Mouse (Mus musculus) midbrain, postnatal 0 days (tissue): ENCODE results near the gene Kcnip2. TPM values are rescaled to one million over a fixed set of nuclear protein-coding genes. Genes with fewer than 3 reads are reported as not detected.
"Not testable (repeated sequence)": the region's sequence is repeated elsewhere in the genome, so short reads cannot be mapped to it uniquely, and the experiment has no call there.

Experiments used
- ATAC-seq: fragments of 200-750 bp; cut with Nextera tagmentation; 2 replicates; pipeline ENCODE4 v1.8.0; 2017; ENCODE audit warnings: moderate number of reproducible peaks, mild to moderate bottlenecking, moderate TSS enrichment, moderate library complexity; ENCODE audit not compliant: low FRiP score
- DNase-seq: peaks from one replicate; pipeline ENCODE4 v3.0.0-alpha.2; 2015; ENCODE audit warnings: low spot score
- H3K27ac ChIP-seq: fragments of 300-500 bp; sonication (generic); 2 replicates; pipeline ENCODE4 v1.5.1; 2014; ENCODE audit warnings: low read depth, mild to moderate bottlenecking, low read length, mixed read lengths
- H3K27me3 ChIP-seq: fragments of 300-500 bp; sonication (generic); 2 replicates; pipeline ENCODE4 v1.6.1; 2014; ENCODE audit warnings: low read length, control low read depth, mixed read lengths; ENCODE audit not compliant: insufficient read depth
- H3K36me3 ChIP-seq: fragments of 300-500 bp; sonication (generic); 2 replicates; pipeline ENCODE4 v1.6.1; 2014; ENCODE audit warnings: low read length, control low read depth, mixed read lengths; ENCODE audit not compliant: insufficient read depth
- H3K4me1 ChIP-seq: fragments of 300-500 bp; sonication (generic); 2 replicates; pipeline ENCODE4 v1.6.1; 2014; ENCODE audit warnings: mild to moderate bottlenecking, control low read depth, antibody characterized with exemption, low read length, mixed read lengths; ENCODE audit not compliant: insufficient read depth
- H3K4me2 ChIP-seq: fragments of 300-500 bp; sonication (generic); 2 replicates; pipeline ENCODE4 v1.6.1; 2014; ENCODE audit warnings: low read depth, mild to moderate bottlenecking, low read length, mixed read lengths; ENCODE audit not compliant: poor library complexity, severe bottlenecking
- H3K4me3 ChIP-seq: fragments of 300-500 bp; sonication (generic); 2 replicates; pipeline ENCODE4 v1.5.1; 2014; ENCODE audit warnings: low read depth, mild to moderate bottlenecking, low read length, moderate library complexity
- H3K9ac ChIP-seq: fragments of 300-500 bp; sonication (generic); replicated peaks from 2 replicates; pipeline ENCODE4 v1.6.1; 2014; ENCODE audit warnings: mild to moderate bottlenecking, low read length, moderate library complexity, mixed read lengths; ENCODE audit not compliant: poor library complexity, severe bottlenecking
- H3K9me3 ChIP-seq: fragments of 300-500 bp; sonication (generic); 2 replicates; pipeline ENCODE4 v1.6.1; 2016; ENCODE audit warnings: low read length, control low read depth
- CTCF ChIP-seq: IDR thresholded peaks from 2 replicates; pipeline ENCODE4 v1.5.1; 2016; ENCODE audit warnings: antibody characterized with exemption, mild to moderate bottlenecking
- WGBS: fragments of 180-500 bp; shearing (Covaris S2); extraction: QIAGEN DNeasy Blood & Tissue Kit; methylation state at CpG from one replicate; pipeline ENCODE4 v1.1.7; 2014; 5-methylcytosine and 5-hydroxymethylcytosine counted together
- polyA plus RNA-seq: library from polyadenylated mRNA; unstranded; fragments of >200 nt; fragmentation: Nextera tagmentation; extraction: Ambion mirVana; gene quantifications from 2 replicates; pipeline ENCODE4 v1.2.1, GENCODE M21; 2015
- total RNA-seq: library from RNA; depleted of rRNA; stranded (reverse); fragments of >200 nt; gene quantifications from 2 replicates; pipeline ENCODE4 v1.2.3, GENCODE M21; 2014

The Kcnip2 gene
- total and polyA plus RNA-seq, 2 experiments from 2014 or later = 14.2 to 21.2 TPM

- DNase-seq (no peak), ATAC-seq (no peak; the same call in 1 of the 2 replicates)
- Histone ChIP-seq H3K36me3 (peaks cover 3% of the 10 kb centered on the region), H3K4me1 (peaks cover 6% of the 10 kb centered on the region; the same call in 1 of the 2 replicates), H3K27me3 (no peaks in the 10 kb centered on the region), H3K4me3 (no peak overlapping the region), H3K27ac (no peak overlapping the region), H3K4me2 (no peak overlapping the region), H3K9me3 (no peaks in the 10 kb centered on the region), H3K9ac (no peak overlapping the region)
- 19% methylated on average over 12 of the region's 12 CpGs for WGBS
- TF ChIP-seq CTCF = no peak
Observed at GRCm38 (mm10) chr19:45813801-45814200, 2.1 kb downstream of the Kcnip2 start.

- H3K27ac ChIP-seq = no peak overlapping the region
- DNase-seq = peak; percentile 85
- peaks cover 6% of the 10 kb centered on the region; the same call in 1 of the 2 replicates for H3K4me1 ChIP-seq
- no peak overlapping the region for H3K9ac ChIP-seq
- H3K4me3 ChIP-seq = peak overlapping the region; percentile 38; the same call in 1 of the 2 replicates
- TF ChIP-seq CTCF = peak; percentile 92
- H3K27me3 ChIP-seq = no peaks in the 10 kb centered on the region
- 0 out of 2 replicates have a peak, but pooled peaks cover under 1% of the 10 kb centered on the region for H3K36me3 ChIP-seq
- H3K9me3 ChIP-seq = no peaks in the 10 kb centered on the region
- WGBS = 4% methylated on average over 11 of the region's 11 CpGs
- ATAC-seq = peak; percentile 17; the same call in 1 of the 2 replicates
- H3K4me2 ChIP-seq = peak overlapping the region; percentile 63
Observed at GRCm38 (mm10) chr19:45813263-45813662, 2.6 kb downstream of the Kcnip2 start.

GRCm38 (mm10) chr19:45812673-45813252 is 3.1 kb downstream of the Kcnip2 start:
- Histone ChIP-seq H3K4me2 (peak overlapping the region; percentile 63), H3K27ac (no peak overlapping the region), H3K36me3 (no peaks in the 10 kb centered on the region), H3K9me3 (no peaks in the 10 kb centered on the region), H3K27me3 (no peaks in the 10 kb centered on the region), H3K9ac (peak overlapping the region; percentile 54; the same call in 1 of the 2 replicates), H3K4me3 (peak overlapping the region; percentile 38), H3K4me1 (peaks cover 6% of the 10 kb centered on the region; the same call in 1 of the 2 replicates)
- no peak for ATAC-seq
- DNase-seq = peak; percentile 64
- no peak for TF ChIP-seq CTCF
- WGBS = 12% methylated on average over 8 of the region's 8 CpGs

GRCm38 (mm10) chr19:45812115-45812514 is 3.7 kb downstream of the Kcnip2 start:
- 4% methylated on average over 16 of the region's 16 CpGs for WGBS
- peak; percentile 42; the same call in 1 of the 2 replicates for ATAC-seq
- no peaks in the 10 kb centered on the region for H3K27me3 ChIP-seq

GRCm38 (mm10) chr19:45811028-45811674 is 4.7 kb downstream of the Kcnip2 start:
- Histone ChIP-seq H3K27me3 (no peaks in the 10 kb centered on the region), H3K9ac (no peak overlapping the region)
- 74% methylated on average over 12 of the region's 12 CpGs for WGBS

More at GRCm38 (mm10) chr19:45812115-45812514, 3.7 kb downstream of the Kcnip2 start:
- H3K9me3 ChIP-seq = no peaks in the 10 kb centered on the region
- H3K36me3 ChIP-seq = no peaks in the 10 kb centered on the region
- peak overlapping the region; percentile 1; the same call in 1 of the 2 replicates for H3K27ac ChIP-seq
- peak overlapping the region; percentile 63 for H3K4me2 ChIP-seq
- peaks cover 6% of the 10 kb centered on the region; the same call in 1 of the 2 replicates for H3K4me1 ChIP-seq
- DNase-seq = peak; percentile 41
- peak overlapping the region; percentile 38 for H3K4me3 ChIP-seq
- H3K9ac ChIP-seq = peak overlapping the region; percentile 54
- TF ChIP-seq CTCF = no peak

GRCm38 (mm10) chr19:45807732-45808131 is 8.1 kb downstream of the Kcnip2 start:
- TF ChIP-seq CTCF = no peak
- no peaks in the 10 kb centered on the region for H3K27me3 ChIP-seq
- H3K4me3 ChIP-seq = no peak overlapping the region
- WGBS = 95% methylated on average over 4 of the region's 4 CpGs
- H3K27ac ChIP-seq = no peak overlapping the region
- no peaks in the 10 kb centered on the region for H3K36me3 ChIP-seq
- ATAC-seq (no peak), DNase-seq (no peak)
- H3K9ac ChIP-seq = no peak overlapping the region
- no peak overlapping the region for H3K4me2 ChIP-seq
- peaks cover 9% of the 10 kb centered on the region; the same call in 1 of the 2 replicates for H3K4me1 ChIP-seq
- no peaks in the 10 kb centered on the region for H3K9me3 ChIP-seq

More at GRCm38 (mm10) chr19:45811028-45811674, 4.7 kb downstream of the Kcnip2 start:
- TF ChIP-seq CTCF = no peak
- Histone ChIP-seq H3K9me3 (no peaks in the 10 kb centered on the region), H3K4me1 (peaks cover 6% of the 10 kb centered on the region; the same call in 1 of the 2 replicates), H3K4me2 (no peak overlapping the region), H3K4me3 (no peak overlapping the region), H3K36me3 (no peaks in the 10 kb centered on the region), H3K27ac (no peak overlapping the region)
- no peak for ATAC-seq
- DNase-seq = no peak

GRCm38 (mm10) chr19:45805817-45806216 is 10.0 kb downstream of the Kcnip2 start:
- not testable (repeated sequence) for H3K27me3 ChIP-seq, H3K9ac ChIP-seq, ATAC-seq, H3K4me3 ChIP-seq, H3K4me1 ChIP-seq, H3K9me3 ChIP-seq, H3K4me2 ChIP-seq, H3K27ac ChIP-seq, DNase-seq, H3K36me3 ChIP-seq
- 96% methylated on average over 6 of the region's 6 CpGs for WGBS
